Mouse (Mus musculus) lung, adult 10 weeks (tissue): Measurements from ENCODE around the gene Arhgef3. TPM values are rescaled to one million over a fixed set of nuclear protein-coding genes. Genes with fewer than 3 reads are reported as not detected.

Source experiments
- polyA plus RNA-seq: library from polyadenylated mRNA; stranded (reverse); fragments of 350-450 nt; fragmentation: Illumina TruSeq; extraction: RNeasy Lipid Tissue Mini Kit (QIAGEN cat#74804); gene quantifications from one replicate; pipeline ENCODE4 v1.2.3, GENCODE M21; 2014; ENCODE audit warnings: low read depth, low replicate concordance; ENCODE audit not compliant: insufficient read depth

Arhgef3 gene
- polyA plus RNA-seq = 50.6 TPM

DNA sequence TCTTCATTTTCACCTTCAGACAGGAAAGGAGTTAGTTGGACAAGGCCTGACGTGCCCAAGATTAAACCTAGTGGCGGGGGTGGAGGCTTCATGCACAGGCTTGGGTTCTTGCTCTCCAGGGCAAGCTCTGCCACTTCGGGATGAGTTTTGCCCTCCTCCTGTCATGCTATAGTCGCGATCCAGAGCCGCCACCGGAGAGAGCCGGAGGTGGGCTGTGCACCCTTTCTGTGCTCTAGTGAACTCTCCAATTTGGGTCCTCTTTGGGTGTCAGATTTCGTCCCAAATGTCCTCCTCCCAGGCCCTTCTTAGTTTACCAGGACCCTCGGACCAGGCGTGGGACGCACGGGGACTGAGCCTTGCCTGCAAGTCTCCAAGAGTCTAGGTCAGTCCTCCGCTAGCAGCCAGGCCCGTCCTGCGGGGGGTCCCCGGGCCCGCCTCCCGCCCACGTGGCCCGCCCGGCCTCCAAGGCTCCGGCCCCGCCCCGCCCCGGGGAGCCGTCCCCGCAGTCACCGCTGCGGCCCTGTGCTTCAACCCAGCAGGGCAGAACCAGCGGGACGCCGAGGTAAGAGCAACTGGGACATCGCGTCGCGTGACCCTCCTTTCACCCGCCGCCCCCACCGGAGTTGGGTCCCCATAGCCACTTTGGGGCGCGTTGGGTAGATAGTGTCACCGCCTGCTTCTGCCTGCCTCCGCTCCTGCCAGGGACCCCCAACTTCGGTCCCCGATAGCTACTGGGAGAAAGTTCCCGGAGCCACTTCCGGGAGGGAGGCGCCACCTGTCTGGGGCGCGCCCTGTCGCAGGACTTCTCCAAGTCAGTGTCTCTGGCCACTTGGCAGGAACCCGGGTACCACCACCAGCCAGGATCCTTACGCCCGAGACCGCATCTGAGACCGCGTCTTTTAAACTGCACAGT lies at the start of gene Arhgef3:
Gene Arhgef3, plus strand, starts transcription at position 538 of the 913 bp plus-strand sequence.

GRCm38 (mm10) chr14:27428573-27428972 lies 313.9 kb downstream of the Arhgef3 start, which contains the start of gene Fam208a:
TSS of gene Fam208a (plus strand) at chr14:27428834.

Other genes starting within 250 kb of the Arhgef3 start
- gene Asb14, start 220.3 kb upstream of the Arhgef3 start, polyA plus RNA-seq = 1.2 TPM
- 7.9 TPM for gene Appl1, start 143.7 kb upstream of the Arhgef3 start, polyA plus RNA-seq
- gene Hesx1, start 120.5 kb upstream of the Arhgef3 start, polyA plus RNA-seq = not detected
- gene Il17rd, start 76.0 kb upstream of the Arhgef3 start, polyA plus RNA-seq = 3.7 TPM